Mouse (Mus musculus): ENCODE results near the gene Ppp1r14b. TPM values are rescaled to one million over a fixed set of nuclear protein-coding genes. Genes with fewer than 3 reads are reported as not detected.

Gene Ppp1r14b
- 359 and 550 TPM in 2 replicates for polyA plus RNA-seq (2012; rRNA removed)

- peak; percentile 96 for DNase-seq (ENCODE audit: low read depth)
- peak; percentile 19; the same call in 1 of the 2 replicates for TF ChIP-seq POLR2A (IDR thresholded peaks at IDR 0.05; ENCODE audit: borderline replicate concordance, extremely low read depth, insufficient read depth, insufficient read length, poor library complexity, severe bottlenecking)
- no peak for TF ChIP-seq CTCF (IDR thresholded peaks at IDR 0.05; ENCODE audit: borderline replicate concordance, extremely low read depth, insufficient read depth, insufficient read length)
These were observed at the start of gene Ppp1r14b for GRCm38 (mm10) chr19:6974211-6975205. Gene Ppp1r14b (plus strand): TSS chr19:6974968.

DNA sequence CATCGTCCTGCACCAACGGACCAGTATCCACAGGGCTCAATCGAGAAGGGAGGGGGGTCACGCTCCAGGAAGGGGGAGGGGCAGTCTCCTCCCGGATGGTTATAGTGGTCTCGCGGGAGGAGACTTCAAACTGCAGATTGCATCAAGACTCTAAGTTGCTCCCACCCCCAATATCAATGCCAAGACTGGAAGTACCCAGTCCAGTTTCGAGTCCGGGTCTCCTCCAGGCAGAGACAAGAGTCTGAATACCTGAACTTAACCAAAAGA lies 49.5 kb upstream of the Ppp1r14b start, which contains the start of gene Catsperz:
TSS of gene Catsperz (minus strand) at position 74 of the 267 bp plus-strand sequence.
- no peak for DNase-seq (ENCODE audit: low read depth)
- no peak for TF ChIP-seq POLR2A (IDR thresholded peaks at IDR 0.05; ENCODE audit: borderline replicate concordance, extremely low read depth, insufficient read depth, insufficient read length, poor library complexity, severe bottlenecking)
- TF ChIP-seq CTCF (IDR thresholded peaks at IDR 0.05; ENCODE audit: borderline replicate concordance, extremely low read depth, insufficient read depth, insufficient read length): no peak

DNA sequence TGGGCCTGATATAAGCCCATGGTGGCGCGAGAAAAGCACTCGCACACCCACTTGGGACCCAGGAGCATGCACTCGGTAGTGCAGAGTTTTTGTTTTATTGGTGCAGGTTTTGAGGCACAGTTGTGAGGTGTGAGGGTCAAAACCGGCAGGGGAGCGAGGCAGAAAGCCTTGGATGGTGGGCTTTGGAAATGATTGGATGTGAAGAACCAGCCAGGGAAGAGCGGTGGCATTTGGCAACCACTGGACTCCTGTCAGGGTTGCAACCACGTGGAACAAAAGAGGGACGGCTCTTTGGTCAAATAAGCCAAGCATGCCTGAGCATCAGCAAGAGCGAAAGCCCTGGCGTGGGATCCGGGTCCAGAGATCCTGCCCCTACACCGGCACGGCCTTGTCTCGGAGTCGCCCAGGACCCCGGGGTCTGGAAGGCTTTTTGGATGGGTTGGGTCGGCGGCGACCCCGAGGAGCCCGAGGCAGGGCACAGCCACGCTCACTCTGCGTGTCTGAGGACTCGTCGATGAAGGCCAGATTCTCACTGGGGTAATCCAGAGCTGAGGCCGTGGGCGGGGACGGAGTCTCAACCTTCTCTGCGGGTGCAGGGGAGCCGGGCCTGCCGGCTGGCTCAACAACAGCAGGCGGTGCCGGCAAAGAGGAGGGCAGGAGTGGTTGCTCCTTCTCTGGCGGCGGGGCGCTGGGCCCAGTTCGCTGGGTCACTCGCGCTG lies 49.0 kb upstream of the Ppp1r14b start:
- TF ChIP-seq CTCF (IDR thresholded peaks at IDR 0.05; ENCODE audit: borderline replicate concordance, extremely low read depth, insufficient read depth, insufficient read length) (no peak), POLR2A (IDR thresholded peaks at IDR 0.05; ENCODE audit: borderline replicate concordance, extremely low read depth, insufficient read depth, insufficient read length, poor library complexity, severe bottlenecking) (no peak)
- DNase-seq (ENCODE audit: low read depth): no peak

DNA sequence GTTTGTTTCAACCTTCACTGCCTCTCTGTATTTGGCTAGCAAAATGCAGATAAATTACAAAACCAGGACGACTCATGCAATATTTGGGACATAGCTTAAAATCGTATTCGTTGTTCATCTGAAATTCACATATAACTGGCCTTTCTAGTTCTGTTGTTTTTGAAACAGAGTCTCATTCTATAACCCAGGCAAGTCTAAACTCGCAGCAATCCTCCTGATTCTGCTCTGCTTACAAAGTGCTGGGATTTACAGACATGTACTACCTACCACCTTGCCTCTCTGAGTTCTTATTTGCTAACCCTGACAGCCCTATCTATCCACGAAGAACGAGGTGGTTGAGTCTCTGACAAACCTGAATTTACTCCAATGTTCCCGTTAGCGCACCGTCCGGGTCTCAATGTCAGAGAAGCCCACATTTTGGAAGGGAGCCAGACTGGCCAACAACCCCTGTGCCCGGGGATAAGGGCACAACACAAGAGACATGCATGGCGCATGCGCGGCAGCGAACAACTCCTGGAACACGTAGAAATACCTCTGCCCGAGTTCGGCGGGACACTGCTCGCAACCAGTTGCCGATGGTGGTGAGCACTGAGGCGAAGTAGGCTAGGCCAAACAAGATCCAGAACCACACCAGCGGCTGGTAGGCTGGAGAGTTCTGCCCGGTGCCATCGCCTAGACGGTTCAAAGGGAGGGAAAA lies 48.1 kb upstream of the Ppp1r14b start:
- TF ChIP-seq POLR2A (IDR thresholded peaks at IDR 0.05; ENCODE audit: borderline replicate concordance, extremely low read depth, insufficient read depth, insufficient read length, poor library complexity, severe bottlenecking) (no peak), CTCF (IDR thresholded peaks at IDR 0.05; ENCODE audit: borderline replicate concordance, extremely low read depth, insufficient read depth, insufficient read length) (no peak)
- peak; percentile 43 for DNase-seq (ENCODE audit: low read depth)

DNA sequence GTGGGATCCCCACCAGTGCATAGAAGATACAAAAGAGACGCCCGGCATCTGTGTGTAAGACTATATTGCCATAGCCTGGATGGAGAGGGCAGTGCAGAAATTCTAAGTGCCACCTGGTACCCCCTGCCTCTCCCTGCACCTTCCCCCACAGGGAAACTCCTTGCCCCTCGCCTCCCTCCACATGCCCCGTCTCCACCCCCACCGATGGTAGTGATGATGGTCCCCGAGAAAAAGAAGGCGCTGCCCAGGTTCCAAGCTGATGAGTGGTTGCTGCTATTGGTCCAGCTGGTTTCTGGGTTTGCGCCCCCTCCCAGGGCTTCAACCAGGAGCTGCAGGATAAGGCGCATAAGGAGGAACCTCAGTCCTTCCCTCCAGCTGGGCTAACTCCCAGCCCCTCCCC lies 46.7 kb upstream of the Ppp1r14b start:
- TF ChIP-seq POLR2A (IDR thresholded peaks at IDR 0.05; ENCODE audit: borderline replicate concordance, extremely low read depth, insufficient read depth, insufficient read length, poor library complexity, severe bottlenecking) (no peak), CTCF (IDR thresholded peaks at IDR 0.05; ENCODE audit: borderline replicate concordance, extremely low read depth, insufficient read depth, insufficient read length) (no peak)
- DNase-seq (ENCODE audit: low read depth): no peak

DNA sequence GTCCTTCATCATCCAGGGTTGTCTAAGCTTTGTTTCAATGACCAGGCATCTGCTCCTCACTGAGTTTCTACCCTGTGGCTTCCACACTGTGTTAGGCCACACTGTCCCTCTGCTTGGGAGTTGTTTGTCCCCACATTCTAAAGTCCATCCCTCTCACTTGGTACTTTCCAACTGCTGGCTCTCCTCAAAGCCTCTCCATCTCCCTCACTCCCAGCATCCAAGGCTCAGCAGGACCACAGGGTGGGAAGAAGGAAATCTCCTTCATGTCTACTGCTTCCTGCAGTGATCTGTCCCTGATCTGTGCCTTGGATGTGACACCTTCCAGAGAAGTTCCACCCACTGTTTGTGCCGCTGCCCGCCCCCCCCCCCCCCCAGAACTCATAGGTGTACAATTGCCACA lies 43.8 kb upstream of the Ppp1r14b start:
- no peak for DNase-seq (ENCODE audit: low read depth)
- TF ChIP-seq POLR2A (IDR thresholded peaks at IDR 0.05; ENCODE audit: borderline replicate concordance, extremely low read depth, insufficient read depth, insufficient read length, poor library complexity, severe bottlenecking) (no peak), CTCF (IDR thresholded peaks at IDR 0.05; ENCODE audit: borderline replicate concordance, extremely low read depth, insufficient read depth, insufficient read length) (no peak)

DNA sequence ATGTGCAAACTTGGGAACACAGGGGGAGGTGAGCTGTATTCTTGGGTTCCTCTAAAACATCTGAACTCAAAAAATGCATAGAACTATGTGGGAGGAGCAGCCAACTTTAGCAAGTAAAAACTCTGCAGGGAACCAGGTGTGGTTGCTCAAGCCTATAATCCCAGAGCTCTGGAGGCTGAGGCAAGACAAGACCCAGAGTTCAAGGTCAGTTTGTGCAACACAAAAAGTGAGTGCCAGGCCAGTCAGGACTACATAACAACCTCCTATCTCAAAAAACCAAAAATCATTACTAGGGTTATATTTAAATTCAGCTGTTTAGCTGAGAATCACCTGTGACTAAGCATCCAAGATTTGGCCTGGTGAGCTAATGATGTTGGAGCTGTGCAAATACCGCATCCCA lies 42.8 kb upstream of the Ppp1r14b start:
- no peak for DNase-seq (ENCODE audit: low read depth)
- TF ChIP-seq CTCF (IDR thresholded peaks at IDR 0.05; ENCODE audit: borderline replicate concordance, extremely low read depth, insufficient read depth, insufficient read length) (no peak), POLR2A (IDR thresholded peaks at IDR 0.05; ENCODE audit: borderline replicate concordance, extremely low read depth, insufficient read depth, insufficient read length, poor library complexity, severe bottlenecking) (no peak)

- no peak for DNase-seq (ENCODE audit: low read depth)
- TF ChIP-seq POLR2A (IDR thresholded peaks at IDR 0.05; ENCODE audit: borderline replicate concordance, extremely low read depth, insufficient read depth, insufficient read length, poor library complexity, severe bottlenecking) (no peak), CTCF (IDR thresholded peaks at IDR 0.05; ENCODE audit: borderline replicate concordance, extremely low read depth, insufficient read depth, insufficient read length) (no peak)
These were observed 41.7 kb upstream of the Ppp1r14b start for GRCm38 (mm10) chr19:6933102-6933435.

- no peak for DNase-seq (ENCODE audit: low read depth)
- TF ChIP-seq POLR2A (IDR thresholded peaks at IDR 0.05; ENCODE audit: borderline replicate concordance, extremely low read depth, insufficient read depth, insufficient read length, poor library complexity, severe bottlenecking) (no peak), CTCF (IDR thresholded peaks at IDR 0.05; ENCODE audit: borderline replicate concordance, extremely low read depth, insufficient read depth, insufficient read length) (no peak)
These were observed 41.2 kb upstream of the Ppp1r14b start for GRCm38 (mm10) chr19:6933436-6934194.

DNA sequence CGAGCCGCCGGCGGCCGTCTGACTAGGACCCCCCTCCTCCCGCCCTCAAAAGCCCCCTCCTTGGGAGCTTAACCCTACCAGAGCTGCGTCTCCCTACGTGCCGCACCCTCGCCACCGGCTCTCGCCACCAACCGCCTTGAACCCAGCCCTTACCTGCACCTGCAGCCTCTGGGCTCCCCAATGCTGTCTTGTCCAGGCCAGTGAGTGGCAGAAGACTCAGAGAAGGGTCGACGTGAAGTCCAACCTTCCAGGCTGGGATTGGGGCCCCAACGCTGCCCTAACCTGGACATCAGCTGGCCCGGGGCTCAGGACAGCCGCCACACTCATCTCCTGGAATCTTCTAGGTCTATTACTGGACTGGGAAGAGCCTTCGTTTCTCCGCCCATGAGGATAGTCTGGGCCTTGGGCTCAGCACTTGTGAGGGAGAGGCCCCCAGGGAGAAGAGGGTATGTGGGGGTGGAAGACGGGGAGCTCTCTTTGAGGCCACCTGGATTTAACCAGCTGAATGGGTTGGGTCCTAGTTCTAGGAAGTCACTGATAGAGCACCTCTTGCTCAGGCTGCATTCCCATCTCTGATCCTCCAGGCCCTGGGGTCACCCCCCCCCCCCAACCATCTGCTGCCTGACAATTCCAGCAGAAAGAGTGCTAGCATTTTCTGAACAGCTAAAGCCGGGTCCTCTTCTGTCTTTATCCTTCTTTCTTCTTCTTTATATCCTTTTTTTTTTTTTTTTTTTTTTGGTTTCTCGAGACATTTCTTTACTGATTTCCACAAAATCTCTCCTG lies 40.4 kb upstream of the Ppp1r14b start, which contains the start of gene Kcnk4:
TSS of gene Kcnk4 (minus strand) at position 321 of the 783 bp plus-strand sequence.
- no peak for TF ChIP-seq POLR2A (IDR thresholded peaks at IDR 0.05; ENCODE audit: borderline replicate concordance, extremely low read depth, insufficient read depth, insufficient read length, poor library complexity, severe bottlenecking)
- TF ChIP-seq CTCF (IDR thresholded peaks at IDR 0.05; ENCODE audit: borderline replicate concordance, extremely low read depth, insufficient read depth, insufficient read length): no peak
- DNase-seq (ENCODE audit: low read depth): no peak
